Mouse (Mus musculus): ENCODE measurements around the gene Mthfsl.
"Not testable (repeated sequence)": the region's sequence is repeated elsewhere in the genome, so short reads cannot be mapped to it uniquely, and the experiment has no call there.

Mthfsl gene

GRCm38 (mm10) chr9:88691307-88691706 lies 28.8 kb downstream of the Mthfsl start:
- not testable (repeated sequence) for DNase-seq (ENCODE audit: low read depth)

- DNase-seq (ENCODE audit: low read depth) = not testable (repeated sequence)
Measured at GRCm38 (mm10) chr9:88689451-88689850, 30.6 kb downstream of the Mthfsl start.

GRCm38 (mm10) chr9:88686719-88687118 lies 33.4 kb downstream of the Mthfsl start:
- not testable (repeated sequence) for DNase-seq (ENCODE audit: low read depth)

GRCm38 (mm10) chr9:88658341-88658740 lies 61.8 kb downstream of the Mthfsl start:
- DNase-seq (ENCODE audit: low read depth) = not testable (repeated sequence)

- not testable (repeated sequence) for DNase-seq (ENCODE audit: low read depth)
Measured at GRCm38 (mm10) chr9:88650742-88651141, 69.4 kb downstream of the Mthfsl start.

Data from naive thymus-derived CD4-positive, alpha-beta T cell, adult 2 months (primary cell).